Mouse (Mus musculus): Measurements from ENCODE around the gene Mindy3. TPM values are rescaled to one million over a fixed set of nuclear protein-coding genes. Genes with fewer than 3 reads are reported as not detected.
A peak's percentile ranks its signal among the peaks of the same experiment; 100 is the strongest.

The Mindy3 gene
- polyA plus RNA-seq, 1 experiment from 2014 or later = 27.9 TPM

DNA sequence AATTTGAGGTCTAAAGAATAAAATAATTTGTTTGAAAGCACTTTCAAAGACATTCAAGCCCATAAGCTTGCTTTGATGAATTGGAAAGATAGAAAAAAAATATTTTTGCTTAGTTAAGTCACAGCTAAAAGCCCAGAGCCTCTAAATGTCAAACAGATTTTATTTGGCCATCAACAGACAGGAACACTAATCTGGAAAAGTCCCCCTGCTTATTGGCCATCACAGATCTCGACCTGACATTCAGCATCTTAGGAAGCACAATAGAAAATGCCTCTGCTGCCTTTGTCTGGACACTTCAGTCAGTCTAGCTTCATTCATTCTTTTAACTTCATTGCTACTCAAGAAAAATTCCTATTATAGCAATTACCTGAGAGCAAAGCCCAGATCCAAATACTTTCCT is 58.0 kb downstream of the Mindy3 start:
- no peaks in the 10 kb centered on the region for H3K9me3 ChIP-seq
- H3K36me3 ChIP-seq (replicated peaks) = peaks cover 27% of the 10 kb centered on the region
- DNase-seq (ENCODE audit: low spot score) = no peak
- no peaks in the 10 kb centered on the region for H3K27me3 ChIP-seq (replicated peaks; ENCODE audit: low read depth, poor library complexity, severe bottlenecking)
- H3K4me1 ChIP-seq = no peaks in the 10 kb centered on the region
- WGBS = 81% methylated on average over 1 of the region's 1 CpGs
- H3K27ac ChIP-seq (replicated peaks) = no peak overlapping the region
- H3K4me3 ChIP-seq = no peak overlapping the region

DNA sequence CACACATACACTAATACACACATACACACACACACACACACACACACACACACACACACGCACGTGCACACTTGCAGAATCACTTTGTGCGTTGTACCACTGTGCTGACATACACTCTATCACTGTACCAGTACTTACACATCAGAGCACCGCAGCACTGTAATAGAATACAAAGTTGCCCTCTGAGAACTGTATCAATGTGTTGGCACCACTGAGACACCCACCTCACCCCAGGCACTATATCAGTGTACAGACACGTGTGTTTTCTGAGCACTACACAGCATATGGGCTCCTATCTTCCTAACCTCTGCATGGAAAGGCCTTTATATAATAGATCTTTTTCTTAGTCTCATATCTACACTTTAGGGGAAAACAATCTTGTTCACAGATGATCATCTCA is 64.4 kb downstream of the Mindy3 start:
- H3K9me3 ChIP-seq = no peaks in the 10 kb centered on the region
- H3K36me3 ChIP-seq (replicated peaks) = peaks cover 40% of the 10 kb centered on the region
- no peaks in the 10 kb centered on the region for H3K27me3 ChIP-seq (replicated peaks; ENCODE audit: low read depth, poor library complexity, severe bottlenecking)
- H3K4me3 ChIP-seq = no peak overlapping the region
- DNase-seq (ENCODE audit: low spot score) = no peak
- no peak overlapping the region for H3K27ac ChIP-seq (replicated peaks)
- WGBS = 89% methylated on average over 5 of the region's 5 CpGs
- H3K4me1 ChIP-seq = 0 out of 2 replicates have a peak, but pooled peaks cover 3% of the 10 kb centered on the region

- Histone ChIP-seq H3K27me3 (replicated peaks; ENCODE audit: low read depth, poor library complexity, severe bottlenecking) (no peaks in the 10 kb centered on the region), H3K4me3 (no peak overlapping the region), H3K4me1 (0 out of 2 replicates have a peak, but pooled peaks cover 3% of the 10 kb centered on the region), H3K36me3 (replicated peaks) (peaks cover 5% of the 10 kb centered on the region), H3K9me3 (no peaks in the 10 kb centered on the region), H3K27ac (replicated peaks) (no peak overlapping the region)
- WGBS = 92% methylated on average over 2 of the region's 2 CpGs
- no peak for DNase-seq (ENCODE audit: low spot score)
Measured at GRCm38 (mm10) chr2:12348914-12349313, 70.4 kb downstream of the Mindy3 start.

- DNase-seq (ENCODE audit: low spot score) = no peak
- 80% methylated on average over 2 of the region's 2 CpGs for WGBS
- H3K27ac ChIP-seq (replicated peaks) = no peak overlapping the region
- H3K4me3 ChIP-seq = no peak overlapping the region
- peaks cover 22% of the 10 kb centered on the region for H3K4me1 ChIP-seq
- H3K36me3 ChIP-seq (replicated peaks) = no peaks in the 10 kb centered on the region
- H3K27me3 ChIP-seq (replicated peaks; ENCODE audit: low read depth, poor library complexity, severe bottlenecking) = no peaks in the 10 kb centered on the region
- no peaks in the 10 kb centered on the region for H3K9me3 ChIP-seq
Measured at GRCm38 (mm10) chr2:12331962-12332361, 87.3 kb downstream of the Mindy3 start.

DNA sequence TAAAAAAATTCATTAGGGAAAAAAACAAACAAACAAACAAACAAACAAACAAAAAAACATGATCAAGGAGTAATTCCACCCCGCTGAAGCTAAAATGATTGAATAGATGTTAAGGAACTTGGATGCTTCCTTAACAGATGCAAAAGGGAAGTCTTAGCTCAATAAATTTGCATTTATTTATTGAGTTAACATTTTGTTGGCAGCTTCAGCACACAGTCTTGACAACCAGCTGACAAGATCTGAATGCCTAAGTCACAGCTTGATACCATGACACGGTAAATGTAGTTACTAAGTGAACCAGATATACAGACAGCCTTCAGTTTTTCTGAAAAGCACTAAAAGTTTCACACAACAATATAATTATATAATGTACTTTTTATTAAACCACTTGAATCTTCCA is 89.7 kb downstream of the Mindy3 start:
- H3K27ac ChIP-seq (replicated peaks) = no peak overlapping the region
- no peak for DNase-seq (ENCODE audit: low spot score)
- 78% methylated on average over 2 of the region's 2 CpGs for WGBS
- no peaks in the 10 kb centered on the region for H3K9me3 ChIP-seq
- peaks cover 23% of the 10 kb centered on the region for H3K4me1 ChIP-seq
- H3K27me3 ChIP-seq (replicated peaks; ENCODE audit: low read depth, poor library complexity, severe bottlenecking) = no peaks in the 10 kb centered on the region
- no peak overlapping the region for H3K4me3 ChIP-seq
- H3K36me3 ChIP-seq (replicated peaks) = no peaks in the 10 kb centered on the region

DNA sequence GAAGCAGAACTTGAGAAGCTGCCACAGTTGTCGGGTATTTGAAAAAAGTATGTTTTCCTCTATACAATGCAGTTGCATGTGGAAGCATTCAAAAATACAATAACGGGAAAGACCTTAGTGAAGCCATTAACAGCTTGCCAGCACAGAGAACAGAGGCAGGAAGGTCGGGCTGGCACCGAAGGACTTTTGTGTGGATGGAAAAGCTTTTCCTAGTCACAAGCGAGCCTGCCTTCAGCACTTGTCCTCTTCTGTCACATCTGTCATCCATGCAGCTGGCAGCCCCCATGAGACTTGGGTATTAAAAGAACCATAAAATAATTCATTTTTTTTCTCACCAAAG is 90.2 kb downstream of the Mindy3 start:
- 34% methylated on average over 5 of the region's 5 CpGs for WGBS
- no peak for DNase-seq (ENCODE audit: low spot score)
- H3K4me1 ChIP-seq = peaks cover 23% of the 10 kb centered on the region
- H3K9me3 ChIP-seq = no peaks in the 10 kb centered on the region
- H3K36me3 ChIP-seq (replicated peaks) = no peaks in the 10 kb centered on the region
- H3K27me3 ChIP-seq (replicated peaks; ENCODE audit: low read depth, poor library complexity, severe bottlenecking) = no peaks in the 10 kb centered on the region
- peak overlapping the region; percentile 54; the same call in 1 of the 2 replicates for H3K4me3 ChIP-seq
- no peak overlapping the region; the same call in 1 of the 2 replicates for H3K27ac ChIP-seq (replicated peaks)

DNA sequence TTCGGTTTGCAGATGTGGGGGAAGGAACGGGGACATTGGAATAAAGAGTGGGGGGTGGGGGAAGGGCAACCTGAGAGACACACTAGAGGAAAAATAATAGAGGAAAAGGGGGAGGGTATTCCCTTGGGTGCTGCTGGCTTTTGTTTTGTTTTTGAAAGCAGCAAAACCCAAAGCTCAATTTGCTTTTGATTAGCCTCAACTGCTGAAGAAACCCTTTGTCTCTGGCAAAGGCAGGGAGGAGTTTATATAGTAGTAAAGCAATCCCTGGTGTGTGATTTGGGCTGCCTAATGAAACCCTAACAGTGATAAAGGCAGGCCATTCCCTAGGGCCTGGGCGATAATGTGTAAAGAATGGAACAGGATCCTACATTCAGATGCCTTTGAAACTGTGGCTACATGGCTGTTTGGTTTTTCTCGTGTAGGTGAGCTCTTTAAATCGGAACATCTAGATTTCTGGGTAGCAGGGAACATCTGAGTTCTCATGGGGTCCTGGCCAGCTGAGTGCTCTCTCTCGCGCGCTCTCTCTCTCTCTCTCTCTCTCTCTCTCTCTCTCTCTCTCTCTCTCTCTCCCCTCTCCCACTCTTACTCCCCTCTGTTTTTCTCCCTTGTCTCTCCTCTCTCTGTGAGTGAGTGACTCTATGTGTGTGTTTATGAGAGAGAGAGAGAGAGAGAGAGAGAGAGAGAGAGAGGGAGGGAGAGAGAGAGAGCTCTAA is 90.8 kb downstream of the Mindy3 start:
- no peaks in the 10 kb centered on the region for H3K27me3 ChIP-seq (replicated peaks; ENCODE audit: low read depth, poor library complexity, severe bottlenecking)
- H3K4me3 ChIP-seq = peak overlapping the region; percentile 54
- 21% methylated on average over 8 of the region's 8 CpGs for WGBS
- no peaks in the 10 kb centered on the region for H3K36me3 ChIP-seq (replicated peaks)
- H3K9me3 ChIP-seq = no peaks in the 10 kb centered on the region
- peaks cover 23% of the 10 kb centered on the region for H3K4me1 ChIP-seq
- peak overlapping the region; percentile 61 for H3K27ac ChIP-seq (replicated peaks)
- peak; percentile 26 for DNase-seq (ENCODE audit: low spot score)

DNA sequence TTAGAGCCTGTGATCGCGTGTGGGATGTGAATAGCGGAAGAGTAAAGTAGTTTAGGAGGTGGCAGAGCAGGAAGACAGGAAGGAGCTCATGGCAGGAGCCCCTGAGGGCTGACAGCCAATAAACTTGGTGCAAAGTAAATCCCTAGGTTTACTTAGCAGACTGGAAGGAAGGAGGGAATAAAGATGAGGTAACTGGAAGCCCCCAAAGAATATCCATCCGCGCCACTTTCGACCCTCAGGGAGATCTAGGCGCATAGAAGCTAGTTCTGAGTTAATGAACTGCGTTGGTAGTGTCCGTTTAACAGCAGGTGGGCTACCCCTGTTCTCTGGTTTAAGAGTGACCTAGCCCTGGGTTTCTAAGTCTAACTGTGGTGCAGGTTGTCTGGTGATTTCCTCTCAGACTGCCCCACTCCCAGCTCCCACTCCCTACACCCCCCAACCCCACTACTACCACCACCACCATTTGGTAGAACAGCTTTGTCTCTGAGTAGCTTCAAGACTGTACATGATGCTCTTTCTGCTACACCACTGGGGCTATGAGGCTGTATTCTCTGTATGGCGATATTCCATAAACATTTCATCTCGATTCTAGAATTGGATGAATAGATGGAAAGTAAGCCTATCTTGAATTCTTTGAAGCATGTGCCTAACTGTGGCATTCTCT is 91.4 kb downstream of the Mindy3 start:
- no peaks in the 10 kb centered on the region for H3K36me3 ChIP-seq (replicated peaks)
- peak overlapping the region; percentile 61 for H3K27ac ChIP-seq (replicated peaks)
- H3K9me3 ChIP-seq = no peaks in the 10 kb centered on the region
- peak; percentile 27 for DNase-seq (ENCODE audit: low spot score)
- 28% methylated on average over 11 of the region's 11 CpGs for WGBS
- H3K4me1 ChIP-seq = peaks cover 23% of the 10 kb centered on the region
- no peaks in the 10 kb centered on the region for H3K27me3 ChIP-seq (replicated peaks; ENCODE audit: low read depth, poor library complexity, severe bottlenecking)
- H3K4me3 ChIP-seq = peak overlapping the region; percentile 54

DNA sequence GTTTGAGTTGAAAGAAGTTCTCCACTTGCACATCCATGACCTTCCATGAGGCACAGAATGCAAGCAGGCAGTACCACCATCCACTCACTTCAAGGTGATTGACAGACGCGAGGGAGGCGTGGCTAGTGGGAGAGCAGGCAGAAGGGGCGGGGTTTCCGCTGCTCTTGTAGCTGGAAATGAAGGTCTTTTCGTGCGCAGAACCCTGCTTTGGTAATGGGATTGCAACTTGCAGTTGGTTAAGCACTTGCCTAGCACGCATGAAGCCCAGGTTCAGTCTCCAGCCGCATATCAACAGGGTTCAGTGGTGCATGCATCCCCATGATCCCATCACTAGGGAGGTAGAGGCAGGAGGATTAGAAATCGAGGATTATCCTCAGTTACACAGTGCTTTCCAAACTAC is 92.1 kb downstream of the Mindy3 start:
- H3K27me3 ChIP-seq (replicated peaks; ENCODE audit: low read depth, poor library complexity, severe bottlenecking) = no peaks in the 10 kb centered on the region
- DNase-seq (ENCODE audit: low spot score) = peak; percentile 80
- H3K4me3 ChIP-seq = peak overlapping the region; percentile 54
- no peaks in the 10 kb centered on the region for H3K36me3 ChIP-seq (replicated peaks)
- 8% methylated on average over 10 of the region's 10 CpGs for WGBS
- peak overlapping the region; percentile 57; the same call in 1 of the 2 replicates for H3K27ac ChIP-seq (replicated peaks)
- peaks cover 23% of the 10 kb centered on the region for H3K4me1 ChIP-seq
- no peaks in the 10 kb centered on the region for H3K9me3 ChIP-seq

DNA sequence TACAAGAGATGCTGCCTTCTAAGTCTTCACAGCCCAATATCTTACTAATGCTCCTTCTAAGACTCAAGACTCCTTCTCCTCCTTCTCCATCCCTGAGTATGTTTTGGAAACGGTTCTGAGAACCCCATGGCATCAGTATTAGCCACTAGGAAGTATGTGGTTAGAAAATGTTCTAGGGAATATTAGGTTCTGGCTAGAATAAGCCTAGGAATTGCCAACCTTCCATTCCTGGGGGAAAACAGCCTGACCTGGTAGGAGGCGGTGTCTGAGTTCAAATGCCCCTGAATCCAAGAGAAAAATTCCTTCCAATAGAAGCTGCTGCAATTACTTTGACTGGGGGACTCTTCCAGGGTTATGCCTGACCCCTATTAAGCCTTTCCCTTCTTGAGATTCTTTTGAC is 93.4 kb downstream of the Mindy3 start:
- Histone ChIP-seq H3K27me3 (replicated peaks; ENCODE audit: low read depth, poor library complexity, severe bottlenecking) (no peaks in the 10 kb centered on the region), H3K4me3 (no peak overlapping the region), H3K36me3 (replicated peaks) (no peaks in the 10 kb centered on the region), H3K9me3 (no peaks in the 10 kb centered on the region), H3K27ac (replicated peaks) (no peak overlapping the region), H3K4me1 (peaks cover 23% of the 10 kb centered on the region)
- WGBS = 90% methylated on average over 2 of the region's 2 CpGs
- no peak for DNase-seq (ENCODE audit: low spot score)

GRCm38 (mm10) chr2:12325417-12325816 is 93.9 kb downstream of the Mindy3 start:
- Histone ChIP-seq H3K27ac (replicated peaks) (no peak overlapping the region), H3K9me3 (no peaks in the 10 kb centered on the region), H3K27me3 (replicated peaks; ENCODE audit: low read depth, poor library complexity, severe bottlenecking) (no peaks in the 10 kb centered on the region), H3K4me1 (peaks cover 23% of the 10 kb centered on the region), H3K4me3 (no peak overlapping the region), H3K36me3 (replicated peaks) (no peaks in the 10 kb centered on the region)
- DNase-seq (ENCODE audit: low spot score) = no peak
- WGBS = 90% methylated on average over 6 of the region's 6 CpGs

- WGBS = 86% methylated on average over 4 of the region's 4 CpGs
- no peak overlapping the region for H3K27ac ChIP-seq (replicated peaks)
- no peaks in the 10 kb centered on the region for H3K36me3 ChIP-seq (replicated peaks)
- no peaks in the 10 kb centered on the region for H3K9me3 ChIP-seq
- DNase-seq (ENCODE audit: low spot score) = no peak
- H3K4me3 ChIP-seq = no peak overlapping the region
- peaks cover 8% of the 10 kb centered on the region; the same call in 1 of the 2 replicates for H3K4me1 ChIP-seq
- H3K27me3 ChIP-seq (replicated peaks; ENCODE audit: low read depth, poor library complexity, severe bottlenecking) = no peaks in the 10 kb centered on the region
Measured at GRCm38 (mm10) chr2:12320914-12321313, 98.4 kb downstream of the Mindy3 start.

DNA sequence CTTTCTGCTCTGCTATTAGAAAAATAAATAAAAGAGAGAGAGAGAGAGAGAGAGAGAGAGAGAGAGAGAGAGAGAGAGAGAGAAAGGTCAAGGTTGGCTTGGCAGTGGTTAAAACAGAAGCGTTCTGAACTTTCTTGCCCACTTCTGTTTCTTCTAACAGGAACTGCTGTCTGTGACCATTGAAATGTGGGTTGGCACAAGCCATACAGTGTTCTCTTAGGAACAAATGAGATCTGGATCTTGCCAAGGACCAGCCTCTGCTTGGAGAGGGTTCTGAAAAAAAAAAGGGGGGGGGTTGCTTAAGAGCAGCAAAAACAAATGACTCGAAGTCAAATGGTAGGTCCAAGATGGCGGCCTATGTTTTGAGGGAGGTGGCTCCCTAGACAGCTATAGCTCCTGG is 100.6 kb downstream of the Mindy3 start:
- no peak for DNase-seq (ENCODE audit: low spot score)
- WGBS = 87% methylated on average over 3 of the region's 3 CpGs
- Histone ChIP-seq H3K9me3 (no peaks in the 10 kb centered on the region), H3K4me1 (peaks cover 8% of the 10 kb centered on the region; the same call in 1 of the 2 replicates), H3K27ac (replicated peaks) (no peak overlapping the region), H3K4me3 (no peak overlapping the region), H3K36me3 (replicated peaks) (no peaks in the 10 kb centered on the region), H3K27me3 (replicated peaks; ENCODE audit: low read depth, poor library complexity, severe bottlenecking) (no peaks in the 10 kb centered on the region)
